Mouse (Mus musculus) cerebellum, adult (tissue): ENCODE results near the gene Pgf.

ENCODE experiments used
- ATAC-seq: cut with Nextera tagmentation; 2 replicates; pipeline ENCODE4 v1.9.2; 2017; ENCODE audit warnings: mild to moderate bottlenecking, moderate library complexity, mixed read lengths; ENCODE audit not compliant: insufficient number of reproducible peaks, low FRiP score, low TSS enrichment

Pgf gene

GRCm38 (mm10) chr12:85131361-85131760 is 46.2 kb downstream of the Pgf start:
- no peak for ATAC-seq

GRCm38 (mm10) chr12:85129426-85129978 is 48.1 kb downstream of the Pgf start:
- ATAC-seq, result no peak

GRCm38 (mm10) chr12:85126986-85127603 is 50.5 kb downstream of the Pgf start:
- ATAC-seq, result no peak

GRCm38 (mm10) chr12:85124751-85125150 is 52.8 kb downstream of the Pgf start:
- no peak for ATAC-seq

- no peak for ATAC-seq
These were observed 53.9 kb downstream of the Pgf start for GRCm38 (mm10) chr12:85123645-85124044.

- no peak for ATAC-seq
These were observed 54.5 kb downstream of the Pgf start for GRCm38 (mm10) chr12:85123108-85123530.

- no peak for ATAC-seq
These were observed 55.7 kb downstream of the Pgf start for GRCm38 (mm10) chr12:85121806-85122459.
